Mouse (Mus musculus): ENCODE data around the gene Olfr272. TPM values are rescaled to one million over a fixed set of nuclear protein-coding genes. Genes with fewer than 3 reads are reported as not detected.
A peak's percentile ranks its signal among the peaks of the same experiment; 100 is the strongest.

Olfr272 gene
- polyA plus RNA-seq (2014; fragmentation: Nextera tagmentation; extraction: Ambion mirVana) = not detected in 2 replicates

GRCm38 (mm10) chr4:52919078-52919477 lies at the start of gene Olfr272:
Gene Olfr272 (minus strand): TSS chr4:52919178.
- no peak within 1 kb of the TSS for H3K27ac ChIP-seq (replicated peaks; ENCODE audit: low read depth, low read length)
- ATAC-seq (ENCODE audit: low FRiP score, low TSS enrichment) (no peak), DNase-seq (no peak)
- WGBS = 93% methylated on average over 2 of the region's 2 CpGs
- no peak within 1 kb of the TSS for H3K4me3 ChIP-seq (replicated peaks; ENCODE audit: low read depth, low read length)
- no peaks in the 10 kb centered on the region for H3K9me3 ChIP-seq (ENCODE audit: control insufficient read depth, low read length)
- H3K4me2 ChIP-seq (ENCODE audit: low read length) = no peak within 1 kb of the TSS
- H3K9ac ChIP-seq (replicated peaks; ENCODE audit: low read length) = no peak within 1 kb of the TSS
- H3K36me3 ChIP-seq (ENCODE audit: control insufficient read depth, insufficient read depth, low read length) = no peaks in the 10 kb centered on the region
- no peaks in the 10 kb centered on the region for H3K4me1 ChIP-seq (ENCODE audit: control insufficient read depth, insufficient read depth, low read length)
- no peaks in the 10 kb centered on the region for H3K27me3 ChIP-seq (ENCODE audit: control insufficient read depth, insufficient read depth, low read length)

- H3K36me3 ChIP-seq (ENCODE audit: control insufficient read depth, insufficient read depth, low read length) = no peaks in the 10 kb centered on the region
- no peak for ATAC-seq (ENCODE audit: low FRiP score, low TSS enrichment)
- no peak for DNase-seq
- no peaks in the 10 kb centered on the region for H3K4me1 ChIP-seq (ENCODE audit: control insufficient read depth, insufficient read depth, low read length)
- no peak within 1 kb of the TSS for H3K9ac ChIP-seq (replicated peaks; ENCODE audit: low read length)
- H3K9me3 ChIP-seq (ENCODE audit: control insufficient read depth, low read length) = no peaks in the 10 kb centered on the region
- no peak within 1 kb of the TSS for H3K4me2 ChIP-seq (ENCODE audit: low read length)
- H3K27me3 ChIP-seq (ENCODE audit: control insufficient read depth, insufficient read depth, low read length) = no peaks in the 10 kb centered on the region
- H3K4me3 ChIP-seq (replicated peaks; ENCODE audit: low read depth, low read length) = no peak within 1 kb of the TSS
- H3K27ac ChIP-seq (replicated peaks; ENCODE audit: low read depth, low read length) = no peak within 1 kb of the TSS
Observed at GRCm38 (mm10) chr4:52964247-52964646, 45.3 kb upstream of the Olfr272 start, which contains the start of gene Olfr270. Gene Olfr270 (plus strand): TSS chr4:52964547.

GRCm38 (mm10) chr4:52958693-52959092 lies 39.7 kb upstream of the Olfr272 start:
- Histone ChIP-seq H3K27ac (replicated peaks; ENCODE audit: low read depth, low read length) (no peak overlapping the region), H3K4me2 (ENCODE audit: low read length) (no peak overlapping the region), H3K9me3 (ENCODE audit: control insufficient read depth, low read length) (no peaks in the 10 kb centered on the region), H3K9ac (replicated peaks; ENCODE audit: low read length) (no peak overlapping the region), H3K4me3 (replicated peaks; ENCODE audit: low read depth, low read length) (no peak overlapping the region), H3K4me1 (ENCODE audit: control insufficient read depth, insufficient read depth, low read length) (no peaks in the 10 kb centered on the region), H3K27me3 (ENCODE audit: control insufficient read depth, insufficient read depth, low read length) (no peaks in the 10 kb centered on the region), H3K36me3 (ENCODE audit: control insufficient read depth, insufficient read depth, low read length) (no peaks in the 10 kb centered on the region)
- DNase-seq (peak; percentile 77), ATAC-seq (ENCODE audit: low FRiP score, low TSS enrichment) (peak; percentile 37; the same call in 1 of the 2 replicates)
- WGBS = 41% methylated on average over 4 of the region's 4 CpGs

- H3K4me1 ChIP-seq (ENCODE audit: control insufficient read depth, insufficient read depth, low read length) = no peaks in the 10 kb centered on the region
- no peaks in the 10 kb centered on the region for H3K36me3 ChIP-seq (ENCODE audit: control insufficient read depth, insufficient read depth, low read length)
- H3K9ac ChIP-seq (replicated peaks; ENCODE audit: low read length) = no peak overlapping the region
- 81% methylated on average over 2 of the region's 2 CpGs for WGBS
- ATAC-seq (ENCODE audit: low FRiP score, low TSS enrichment) = no peak
- H3K9me3 ChIP-seq (ENCODE audit: control insufficient read depth, low read length) = no peaks in the 10 kb centered on the region
- H3K27me3 ChIP-seq (ENCODE audit: control insufficient read depth, insufficient read depth, low read length) = no peaks in the 10 kb centered on the region
- H3K4me2 ChIP-seq (ENCODE audit: low read length) = no peak overlapping the region
- H3K27ac ChIP-seq (replicated peaks; ENCODE audit: low read depth, low read length) = no peak overlapping the region
- no peak for DNase-seq
- H3K4me3 ChIP-seq (replicated peaks; ENCODE audit: low read depth, low read length) = no peak overlapping the region
Observed at GRCm38 (mm10) chr4:52949005-52949404, 30.0 kb upstream of the Olfr272 start.

DNA sequence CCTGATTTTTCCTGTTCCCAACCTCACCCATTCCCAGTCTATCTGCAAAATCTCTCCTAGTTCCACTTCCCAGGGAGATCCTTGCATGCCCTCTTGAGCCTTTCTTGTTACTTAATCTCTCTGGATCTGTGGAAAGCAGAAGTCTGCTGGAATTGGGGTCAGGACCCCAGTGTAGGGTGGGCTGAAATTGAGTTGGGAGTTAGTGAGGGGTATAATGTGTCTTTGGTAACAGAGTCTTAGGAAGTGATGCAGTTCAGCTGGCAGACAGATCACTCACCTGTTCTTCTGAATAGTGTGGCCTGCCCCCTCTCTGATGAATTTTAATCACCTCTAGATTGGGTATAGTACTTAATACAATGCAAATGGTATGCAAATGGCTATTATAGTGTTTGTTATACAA lies 27.7 kb upstream of the Olfr272 start:
- no peak for ATAC-seq (ENCODE audit: low FRiP score, low TSS enrichment)

DNA sequence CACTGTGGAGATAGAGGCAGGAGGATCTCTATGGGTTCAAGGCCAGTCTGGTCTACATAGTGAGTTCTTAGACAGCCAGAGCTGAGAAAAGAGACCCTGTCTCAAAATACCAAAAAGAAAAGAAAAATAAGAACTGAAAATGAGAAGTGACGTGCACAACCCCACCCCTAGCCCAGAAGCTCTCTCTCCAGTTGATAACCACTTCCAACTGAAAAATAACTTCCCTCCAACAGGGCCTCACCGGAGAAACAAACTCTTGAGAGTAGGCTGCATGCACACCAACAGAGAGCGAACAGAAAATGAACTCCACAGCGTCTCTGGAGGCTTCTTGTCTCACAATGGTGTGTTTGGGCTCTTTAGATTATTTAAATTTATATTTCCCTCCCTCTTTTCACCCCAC lies 11.5 kb upstream of the Olfr272 start:
- no peak overlapping the region for H3K9ac ChIP-seq (replicated peaks; ENCODE audit: low read length)
- DNase-seq (no peak), ATAC-seq (ENCODE audit: low FRiP score, low TSS enrichment) (no peak)
- no peaks in the 10 kb centered on the region for H3K4me1 ChIP-seq (ENCODE audit: control insufficient read depth, insufficient read depth, low read length)
- no peak overlapping the region for H3K27ac ChIP-seq (replicated peaks; ENCODE audit: low read depth, low read length)
- no peak overlapping the region for H3K4me2 ChIP-seq (ENCODE audit: low read length)
- WGBS = 92% methylated on average over 4 of the region's 4 CpGs
- H3K9me3 ChIP-seq (ENCODE audit: control insufficient read depth, low read length) = no peaks in the 10 kb centered on the region
- no peak overlapping the region for H3K4me3 ChIP-seq (replicated peaks; ENCODE audit: low read depth, low read length)
- no peaks in the 10 kb centered on the region for H3K36me3 ChIP-seq (ENCODE audit: control insufficient read depth, insufficient read depth, low read length)
- H3K27me3 ChIP-seq (ENCODE audit: control insufficient read depth, insufficient read depth, low read length) = no peaks in the 10 kb centered on the region

More for the DNA sequence above, 27.7 kb upstream of the Olfr272 start:
- no peak overlapping the region for H3K27ac ChIP-seq (replicated peaks; ENCODE audit: low read depth, low read length)
- no peak overlapping the region for H3K4me2 ChIP-seq (ENCODE audit: low read length)
- H3K36me3 ChIP-seq (ENCODE audit: control insufficient read depth, insufficient read depth, low read length) = no peaks in the 10 kb centered on the region
- no peaks in the 10 kb centered on the region for H3K4me1 ChIP-seq (ENCODE audit: control insufficient read depth, insufficient read depth, low read length)
- no peak overlapping the region for H3K4me3 ChIP-seq (replicated peaks; ENCODE audit: low read depth, low read length)
- H3K9me3 ChIP-seq (ENCODE audit: control insufficient read depth, low read length) = no peaks in the 10 kb centered on the region
- no peak for DNase-seq
- H3K27me3 ChIP-seq (ENCODE audit: control insufficient read depth, insufficient read depth, low read length) = no peaks in the 10 kb centered on the region
- H3K9ac ChIP-seq (replicated peaks; ENCODE audit: low read length) = no peak overlapping the region

DNA sequence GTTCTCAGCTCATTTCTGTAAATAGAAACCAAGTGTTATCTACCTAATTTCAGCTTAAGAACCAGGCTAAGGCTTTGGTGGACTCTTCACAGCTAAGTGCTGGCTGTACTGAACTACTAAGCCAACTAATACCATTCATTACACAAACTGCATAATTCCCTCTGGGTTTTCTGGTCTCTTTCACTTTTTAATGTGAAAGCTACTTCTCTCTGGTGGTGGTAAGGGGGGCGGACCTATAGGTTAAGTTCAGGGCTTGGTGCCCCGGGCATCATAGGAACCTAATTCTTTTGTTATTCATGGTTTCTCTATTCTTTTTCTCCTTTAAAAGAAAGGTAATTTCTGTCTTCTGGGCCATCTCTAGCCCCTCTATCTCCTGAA lies 1.7 kb downstream of the Olfr272 start:
- no peak for ATAC-seq (ENCODE audit: low FRiP score, low TSS enrichment)
- Histone ChIP-seq H3K4me3 (replicated peaks; ENCODE audit: low read depth, low read length) (no peak overlapping the region), H3K9me3 (ENCODE audit: control insufficient read depth, low read length) (no peaks in the 10 kb centered on the region), H3K27me3 (ENCODE audit: control insufficient read depth, insufficient read depth, low read length) (no peaks in the 10 kb centered on the region), H3K4me2 (ENCODE audit: low read length) (no peak overlapping the region), H3K4me1 (ENCODE audit: control insufficient read depth, insufficient read depth, low read length) (no peaks in the 10 kb centered on the region), H3K27ac (replicated peaks; ENCODE audit: low read depth, low read length) (no peak overlapping the region), H3K9ac (replicated peaks; ENCODE audit: low read length) (no peak overlapping the region), H3K36me3 (ENCODE audit: control insufficient read depth, insufficient read depth, low read length) (no peaks in the 10 kb centered on the region)
- WGBS = 89% methylated on average over 2 of the region's 2 CpGs
- no peak for DNase-seq

DNA sequence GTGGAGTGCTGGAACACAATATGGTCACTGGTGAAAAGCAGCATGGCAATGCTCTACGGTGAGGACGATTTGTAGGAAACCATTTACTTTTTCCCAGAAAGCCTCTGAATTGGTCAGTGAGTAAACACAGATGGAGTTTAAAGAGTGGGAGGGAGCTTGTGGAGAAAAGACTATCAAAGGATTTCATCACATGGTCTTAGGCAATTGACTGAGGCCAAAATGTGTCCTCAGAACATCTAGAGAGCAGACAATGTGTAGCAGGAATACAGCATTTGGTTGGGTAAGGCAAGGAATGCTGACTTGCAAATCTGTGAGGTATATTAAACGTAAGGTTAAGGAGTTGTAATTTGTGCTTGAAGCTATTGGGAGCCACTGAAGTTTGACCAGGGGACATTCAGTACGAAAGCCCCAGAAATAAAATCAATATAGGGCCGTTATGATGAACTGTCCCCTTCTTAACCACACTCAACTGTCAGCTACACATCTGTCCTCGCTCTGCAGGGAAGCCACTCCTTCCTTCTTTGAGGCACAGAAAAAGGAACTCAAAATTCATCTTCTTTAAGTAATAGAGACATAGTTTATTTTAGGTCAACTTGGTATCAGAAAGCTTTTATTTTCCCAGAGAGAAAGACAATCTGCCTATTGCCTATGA lies 2.2 kb downstream of the Olfr272 start:
- Histone ChIP-seq H3K27me3 (ENCODE audit: control insufficient read depth, insufficient read depth, low read length) (no peaks in the 10 kb centered on the region), H3K9me3 (ENCODE audit: control insufficient read depth, low read length) (no peaks in the 10 kb centered on the region), H3K4me2 (ENCODE audit: low read length) (no peak overlapping the region), H3K9ac (replicated peaks; ENCODE audit: low read length) (no peak overlapping the region), H3K36me3 (ENCODE audit: control insufficient read depth, insufficient read depth, low read length) (no peaks in the 10 kb centered on the region), H3K4me3 (replicated peaks; ENCODE audit: low read depth, low read length) (no peak overlapping the region), H3K4me1 (ENCODE audit: control insufficient read depth, insufficient read depth, low read length) (no peaks in the 10 kb centered on the region), H3K27ac (replicated peaks; ENCODE audit: low read depth, low read length) (no peak overlapping the region)
- 89% methylated on average over 6 of the region's 6 CpGs for WGBS
- DNase-seq (no peak), ATAC-seq (ENCODE audit: low FRiP score, low TSS enrichment) (no peak)

GRCm38 (mm10) chr4:52912409-52912808 lies 6.6 kb downstream of the Olfr272 start:
- no peaks in the 10 kb centered on the region for H3K36me3 ChIP-seq (ENCODE audit: control insufficient read depth, insufficient read depth, low read length)
- DNase-seq = no peak
- H3K27ac ChIP-seq (replicated peaks; ENCODE audit: low read depth, low read length) = no peak overlapping the region
- no peaks in the 10 kb centered on the region for H3K4me1 ChIP-seq (ENCODE audit: control insufficient read depth, insufficient read depth, low read length)
- no peak overlapping the region for H3K4me2 ChIP-seq (ENCODE audit: low read length)
- no peaks in the 10 kb centered on the region for H3K9me3 ChIP-seq (ENCODE audit: control insufficient read depth, low read length)
- no peak overlapping the region for H3K9ac ChIP-seq (replicated peaks; ENCODE audit: low read length)
- 52% methylated on average over 3 of the region's 3 CpGs for WGBS
- H3K4me3 ChIP-seq (replicated peaks; ENCODE audit: low read depth, low read length) = no peak overlapping the region
- no peaks in the 10 kb centered on the region for H3K27me3 ChIP-seq (ENCODE audit: control insufficient read depth, insufficient read depth, low read length)
- no peak for ATAC-seq (ENCODE audit: low FRiP score, low TSS enrichment)
